Mouse (Mus musculus): ENCODE measurements at regions not wholly inside any gene's neighbourhood (a gene's known extent, or its start where the extent isn't known, plus 50 kb on each side); places are given as distances from the start of the nearest gene placed in this dataset.

DNA sequence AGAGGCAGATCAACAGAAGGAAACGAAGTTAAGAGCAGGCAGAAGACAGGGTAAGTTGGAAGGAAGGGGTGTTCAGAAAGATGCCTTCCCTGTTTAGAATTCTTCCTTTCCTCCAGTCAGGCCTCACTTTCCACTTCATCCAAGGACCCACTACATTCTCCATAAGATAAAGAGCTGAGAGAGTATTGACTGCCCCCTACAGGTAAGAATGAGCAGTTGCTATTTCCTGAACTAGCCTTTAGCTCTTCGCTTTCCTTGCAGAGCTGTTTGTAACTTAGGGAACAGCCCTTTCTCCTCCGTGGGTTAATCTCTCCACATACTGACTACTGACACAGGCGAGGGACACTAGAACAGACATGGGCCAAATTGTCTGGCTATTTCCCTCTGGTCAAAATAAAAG, 273.1 kb downstream of the Atp23 start:
- no peak for DNase-seq

DNA sequence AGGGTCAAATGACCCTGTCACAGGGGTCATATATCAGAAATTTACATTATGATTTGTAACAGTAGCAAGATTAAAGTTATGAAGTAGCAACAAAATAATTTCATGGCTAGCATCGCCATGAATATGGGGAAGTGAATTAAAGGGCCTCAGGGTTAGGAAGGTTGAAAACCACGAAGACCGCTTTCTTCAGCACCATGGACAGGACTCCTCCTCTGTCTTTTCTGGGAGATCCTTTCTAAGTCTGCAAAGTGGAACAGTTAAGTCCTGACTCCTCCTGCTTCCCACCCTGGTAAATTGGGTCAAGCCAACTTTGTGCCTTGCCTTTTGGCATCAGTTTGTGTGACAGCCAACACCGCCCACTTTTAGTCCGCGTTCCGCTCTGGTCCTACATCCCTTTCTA, 275.7 kb downstream of the Atp23 start:
- DNase-seq, result no peak

DNA sequence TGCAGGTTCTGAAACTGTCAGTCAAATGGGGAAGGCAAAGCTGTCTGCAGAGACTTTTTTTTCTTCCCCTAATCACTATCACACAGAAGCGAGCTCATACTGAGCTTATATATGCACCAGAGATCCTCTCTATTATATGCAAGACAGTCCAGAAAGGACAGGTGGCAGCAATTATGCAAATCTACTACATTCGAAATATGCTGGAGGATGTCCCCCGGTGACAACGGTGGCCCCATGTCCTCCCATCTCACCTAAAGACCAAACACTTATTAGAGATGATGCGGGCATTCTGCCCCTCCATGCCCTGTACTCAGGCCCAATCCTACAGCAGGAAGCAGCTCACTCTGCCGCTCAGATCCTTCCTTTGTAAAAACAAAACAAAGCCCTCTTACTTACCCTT, 280.4 kb downstream of the Atp23 start:
- no peak for DNase-seq

DNA sequence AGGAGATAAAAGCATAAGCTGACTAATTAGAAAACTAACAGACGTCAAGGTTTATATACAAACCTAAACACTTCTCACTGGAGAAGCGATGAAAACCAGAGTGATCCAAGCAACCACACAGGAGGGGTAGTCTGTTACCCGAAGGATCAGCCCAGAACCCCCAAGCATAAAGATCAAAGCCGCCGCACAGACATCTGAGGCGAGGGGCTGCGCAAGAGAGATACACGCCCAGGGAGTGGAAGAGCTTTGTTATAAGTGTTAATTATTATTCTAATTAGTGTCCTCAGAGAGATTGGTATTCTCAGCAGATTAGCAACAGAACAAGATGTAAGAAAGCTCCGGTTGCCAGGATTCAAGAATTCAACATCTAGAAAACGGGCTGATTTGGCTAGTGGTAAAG, 281.2 kb downstream of the Atp23 start:
- no peak for DNase-seq

DNA sequence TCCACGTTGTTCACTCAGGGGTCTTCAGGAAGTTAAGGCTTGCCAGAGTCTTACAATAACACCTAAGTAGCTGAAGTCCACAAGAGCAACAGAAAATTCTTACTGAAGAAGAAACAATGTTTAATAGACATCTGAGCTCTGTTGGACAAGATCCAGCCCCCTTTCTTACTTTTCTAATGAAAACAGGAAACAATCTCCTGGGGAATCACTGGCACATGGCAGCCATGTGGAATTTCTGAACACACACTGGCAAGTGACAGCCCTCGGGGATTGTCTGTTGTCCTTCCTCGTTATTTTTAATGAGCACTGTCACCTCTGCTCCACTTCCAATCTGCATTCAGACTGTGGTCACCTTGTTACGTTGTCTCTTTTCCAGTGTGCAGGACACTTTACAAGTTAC, 288.9 kb downstream of the Atp23 start:
- DNase-seq, result no peak

DNA sequence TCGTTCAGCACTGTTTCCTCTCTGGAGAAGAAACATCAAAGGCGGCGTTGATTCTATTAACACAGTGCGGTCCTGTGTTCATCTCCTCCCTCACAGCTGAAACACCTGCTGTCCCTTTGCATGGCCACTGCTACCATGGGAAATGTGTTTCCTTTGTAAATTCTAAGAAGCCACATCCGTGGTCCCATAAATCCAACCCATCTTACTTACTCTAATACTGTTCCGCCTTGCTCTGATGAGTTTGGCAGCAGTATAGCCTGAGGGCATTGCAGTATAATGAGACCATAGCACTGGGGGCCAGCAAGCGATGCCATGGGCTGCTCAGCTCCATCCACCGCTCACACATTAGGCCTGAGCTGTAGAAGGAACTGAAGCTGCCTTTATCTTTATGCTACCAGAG, 290.6 kb downstream of the Atp23 start:
- DNase-seq, result no peak

DNA sequence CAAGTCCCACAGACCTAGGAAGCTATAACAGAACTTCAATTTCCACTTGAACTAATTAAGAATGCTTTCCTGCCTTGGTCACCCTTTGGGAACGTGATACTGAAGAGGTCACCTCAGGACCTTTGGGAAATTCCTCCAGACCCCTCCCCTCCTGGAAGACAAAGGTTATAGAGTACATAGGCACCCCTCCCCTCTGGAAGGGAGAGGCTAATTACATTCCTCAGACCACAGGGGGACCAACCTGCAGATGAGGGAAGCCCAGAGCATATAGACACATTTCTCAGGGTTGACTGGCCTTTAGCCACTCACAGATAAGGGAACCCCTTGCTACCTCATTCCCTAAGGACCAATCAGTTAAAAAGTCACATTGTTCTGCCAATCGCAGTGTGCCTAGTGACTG, 301.5 kb downstream of the Atp23 start:
- DNase-seq, result no peak

DNA sequence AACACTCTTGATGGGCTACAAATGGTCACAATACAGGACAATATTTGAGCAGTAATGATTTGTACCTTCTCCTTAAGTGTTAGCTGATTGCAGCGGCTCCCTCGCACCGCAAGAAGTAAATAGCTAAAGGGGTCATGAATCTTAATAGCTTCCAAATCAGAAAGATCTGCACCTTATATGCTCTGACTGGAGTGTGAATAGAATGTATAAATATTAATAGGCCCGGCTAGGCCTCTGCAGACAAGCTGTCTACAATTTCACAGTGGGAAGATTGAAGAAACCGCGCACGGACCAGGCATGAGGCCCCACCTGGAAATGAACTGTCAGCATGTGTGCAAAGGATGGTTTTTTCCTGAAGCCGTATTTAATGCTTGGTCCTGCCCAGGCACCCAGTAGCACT, 333.0 kb downstream of the Atp23 start:
- no peak for DNase-seq

DNA sequence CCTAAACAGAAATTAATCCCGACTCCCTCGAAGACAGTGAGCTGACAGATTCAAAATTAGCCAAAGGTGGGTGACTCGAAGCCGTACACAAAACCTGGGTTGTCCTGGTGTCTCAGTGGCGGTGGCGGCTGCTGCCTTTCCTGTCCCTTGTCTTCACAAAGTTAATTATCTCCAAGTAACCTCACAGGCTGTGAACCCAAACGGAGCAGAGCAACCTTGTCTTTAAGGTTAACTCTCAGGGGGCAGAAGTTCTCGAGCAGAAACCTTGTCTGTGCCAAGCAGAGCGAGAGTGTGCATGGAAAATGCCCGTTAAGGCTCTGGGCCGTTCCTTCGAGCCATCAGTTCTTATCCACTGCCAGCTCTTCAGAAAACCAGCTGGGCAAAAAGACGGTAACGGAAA, 335.8 kb downstream of the Atp23 start:
- no peak for DNase-seq

DNA sequence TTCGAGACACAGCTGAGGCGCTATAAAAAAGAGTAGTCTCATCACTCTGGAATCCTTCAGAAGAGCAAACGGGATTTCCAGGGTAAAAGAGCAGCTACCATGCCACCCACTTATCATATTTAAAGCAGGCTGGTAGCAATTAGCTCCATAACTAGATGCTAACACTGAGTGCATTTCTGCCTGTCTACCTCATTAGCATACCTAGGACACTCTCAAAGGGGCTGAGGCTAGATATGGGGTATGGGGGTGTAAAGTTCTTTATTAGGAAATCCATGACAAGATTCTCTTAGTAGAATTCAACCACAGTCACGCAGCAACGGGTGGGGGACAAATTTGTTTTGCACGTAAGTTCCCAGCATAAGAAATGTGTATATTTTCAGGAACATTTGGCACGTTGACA, 346.1 kb downstream of the Atp23 start:
- DNase-seq, result no peak

DNA sequence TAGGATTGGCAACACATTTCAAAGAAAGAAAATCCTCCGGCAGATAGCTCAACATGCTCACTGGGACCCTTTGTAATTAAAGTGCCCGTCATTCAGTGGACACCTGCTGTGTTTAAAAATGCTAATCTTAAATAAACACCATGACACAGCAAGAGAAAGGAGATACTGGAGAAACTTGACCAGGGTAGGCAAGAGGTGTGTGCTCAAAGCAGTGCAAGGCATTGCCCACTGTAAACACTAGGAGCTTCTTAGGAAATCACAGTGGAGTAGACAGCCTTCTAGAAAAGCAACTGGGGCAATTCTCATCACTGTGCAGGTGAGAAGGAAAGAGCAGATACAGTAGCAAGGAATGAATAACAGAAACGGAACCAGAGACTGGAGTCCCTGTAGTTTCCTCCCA, 369.2 kb downstream of the Atp23 start:
- DNase-seq, result no peak

DNA sequence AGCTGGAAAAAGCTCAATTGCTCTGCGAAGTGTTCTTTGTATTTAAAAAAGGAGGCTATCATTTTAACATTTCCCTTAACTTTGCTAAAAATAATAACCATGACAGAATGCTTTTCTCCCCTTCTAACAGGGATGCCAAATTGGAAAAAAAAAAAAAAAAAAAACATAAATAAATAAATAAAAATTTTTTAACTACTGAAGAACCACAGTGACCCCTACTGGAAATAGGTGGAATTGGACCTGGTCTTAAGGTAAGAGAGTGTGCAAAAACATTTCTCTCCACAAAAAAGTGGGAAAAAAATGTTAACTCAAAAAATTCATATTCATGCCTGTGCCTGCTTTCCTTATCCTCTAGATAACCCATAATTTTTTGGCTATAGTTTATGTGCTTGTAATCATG, 369.8 kb downstream of the Atp23 start:
- DNase-seq, result peak; percentile 64 to 82

DNA sequence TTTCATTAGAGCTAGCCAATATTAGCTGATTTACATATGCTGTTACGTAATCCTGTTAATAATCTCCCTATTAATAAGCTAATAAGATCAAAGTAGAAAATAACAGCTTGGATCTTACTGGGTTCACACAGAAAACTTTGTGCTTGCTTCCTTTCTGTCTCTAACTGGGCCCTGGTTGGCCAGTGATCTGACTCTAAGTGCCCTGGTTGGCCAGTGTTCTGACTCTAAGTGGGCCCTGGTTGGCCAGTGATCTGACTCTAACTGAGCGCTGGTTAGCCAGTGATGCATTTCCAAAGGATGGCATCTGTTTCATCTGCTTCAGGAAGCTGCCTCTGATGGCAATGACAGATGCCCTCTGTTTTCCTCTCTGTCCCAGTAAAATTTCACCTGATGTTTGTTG, 372.4 kb downstream of the Atp23 start:
- DNase-seq, result peak in 1 of 2 experiments; percentile 24

DNA sequence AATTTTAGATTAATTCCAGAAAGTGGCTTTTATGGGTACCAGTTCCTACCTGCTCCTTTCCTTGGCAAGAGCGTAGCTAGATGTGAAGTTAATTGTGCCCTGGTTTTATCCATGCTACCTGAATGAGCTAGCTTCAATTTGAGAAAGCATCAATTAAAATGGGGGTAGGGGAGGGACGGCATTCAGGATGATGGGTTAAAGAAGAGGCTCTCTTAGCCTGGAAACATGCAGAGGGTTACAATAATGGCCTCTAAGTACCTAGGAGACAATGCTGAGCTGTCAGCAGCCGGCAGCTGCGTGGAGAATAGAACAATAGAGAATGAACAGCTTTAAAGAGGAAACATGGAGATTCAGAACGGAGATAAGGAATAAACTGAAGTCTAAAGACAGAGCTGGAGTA, 375.0 kb downstream of the Atp23 start:
- DNase-seq, result no peak

DNA sequence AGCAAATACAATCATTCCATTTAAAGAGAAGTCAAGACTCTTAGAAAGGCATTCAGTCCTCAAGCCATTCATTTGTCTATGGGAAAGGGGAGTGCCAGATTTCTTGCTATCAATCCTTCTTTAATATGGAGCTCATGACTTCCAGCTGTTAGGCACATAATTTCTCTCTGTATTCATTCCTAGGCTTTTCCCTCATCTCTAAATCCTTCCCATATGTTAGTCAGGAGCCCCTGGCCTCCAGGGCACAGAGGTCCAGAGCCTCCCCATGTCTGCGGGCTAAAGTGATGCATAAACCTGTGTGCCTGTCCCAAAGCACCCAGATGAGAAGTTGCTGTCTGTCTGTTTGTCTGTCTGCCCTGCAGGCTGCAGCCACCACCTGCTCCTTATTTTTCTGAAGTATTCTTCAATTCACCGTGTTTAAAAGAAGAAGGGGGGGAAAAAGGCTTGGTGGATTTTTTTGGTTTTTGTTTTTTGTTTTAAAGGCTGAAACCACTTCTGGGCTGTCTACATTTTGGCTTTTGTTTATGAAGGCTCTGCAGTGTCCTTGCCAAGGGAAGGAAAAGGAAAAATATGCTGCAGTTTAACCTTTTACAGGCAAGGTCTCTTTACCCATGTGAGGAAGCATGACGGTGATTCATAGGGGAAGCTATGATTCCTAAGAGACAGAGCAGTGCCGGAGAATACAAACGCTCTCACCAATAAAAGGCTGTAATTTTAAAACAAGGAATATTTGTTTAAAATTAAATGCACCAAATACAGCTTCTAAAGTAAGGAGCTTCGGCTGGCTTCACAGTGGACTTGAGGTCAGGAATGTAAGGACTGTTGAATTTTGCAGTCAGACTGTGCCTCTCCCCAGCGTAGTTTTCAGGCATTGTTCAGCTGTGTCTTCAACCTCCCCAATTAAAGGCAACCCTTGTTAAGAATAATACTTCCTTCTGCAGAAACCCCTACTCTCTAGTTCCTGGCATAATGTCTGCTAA, 379.0 kb downstream of the Atp23 start:
- peak in 1 of 2 experiments; percentile 15 for DNase-seq

DNA sequence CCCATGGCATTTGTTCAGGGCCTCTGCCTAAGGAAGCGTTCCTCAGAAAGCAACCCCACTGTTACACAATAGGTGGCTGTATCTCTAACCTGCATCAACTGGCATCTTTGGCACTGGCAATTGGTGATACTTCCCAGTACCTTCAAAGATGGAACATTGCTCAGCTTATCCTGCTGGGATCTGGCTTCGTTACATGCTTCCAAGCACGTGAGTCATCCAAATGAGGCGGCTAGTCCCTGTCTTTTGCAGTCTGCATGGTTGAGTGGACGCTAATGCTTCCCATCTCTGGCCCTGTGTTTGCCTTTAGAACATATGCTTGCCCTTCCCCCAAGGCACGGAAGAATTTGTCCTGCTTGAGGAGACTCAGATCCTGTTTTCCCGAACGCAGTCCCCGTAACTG, 380.2 kb downstream of the Atp23 start:
- peak; percentile 89 to 94 for DNase-seq

DNA sequence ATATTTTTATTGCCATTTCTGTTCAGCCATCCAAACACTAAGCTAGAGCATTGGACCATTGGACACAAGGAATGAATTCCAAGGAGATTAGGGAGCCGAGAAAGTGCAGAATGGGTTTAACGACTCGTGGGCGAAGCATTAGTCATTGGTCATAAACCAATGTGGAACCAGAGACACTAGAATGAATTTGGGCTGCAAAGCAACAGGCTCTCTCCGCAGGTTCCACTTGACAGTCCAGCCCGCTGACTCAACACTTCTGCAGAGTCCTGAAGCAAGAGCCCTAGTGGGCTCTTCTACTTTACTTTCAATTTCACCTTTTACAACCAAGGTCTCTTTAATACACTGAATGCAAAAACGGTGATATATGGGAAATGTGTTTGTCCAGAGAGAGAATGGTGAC, 388.0 kb downstream of the Atp23 start:
- DNase-seq, result no peak

DNA sequence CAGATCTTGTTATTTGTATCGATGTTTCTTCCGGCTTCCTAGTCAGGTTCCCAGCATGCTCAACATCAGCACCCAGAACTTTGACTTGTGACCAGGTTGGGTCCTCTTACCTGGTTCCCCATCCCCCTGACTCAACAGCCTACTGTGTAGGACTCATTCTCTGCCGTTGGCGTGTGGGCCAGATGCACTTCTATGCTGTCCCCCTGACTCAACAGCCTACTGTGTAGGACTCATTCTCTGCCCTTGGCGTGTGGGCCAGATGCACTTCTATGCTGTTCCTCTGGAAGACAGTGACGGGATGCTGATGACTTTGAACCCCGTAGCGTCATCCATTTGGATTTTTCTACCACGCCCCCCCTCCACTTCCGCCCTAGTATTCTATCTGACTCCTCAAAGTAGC, 389.6 kb downstream of the Atp23 start:
- DNase-seq, result peak; percentile 91 to 92

DNA sequence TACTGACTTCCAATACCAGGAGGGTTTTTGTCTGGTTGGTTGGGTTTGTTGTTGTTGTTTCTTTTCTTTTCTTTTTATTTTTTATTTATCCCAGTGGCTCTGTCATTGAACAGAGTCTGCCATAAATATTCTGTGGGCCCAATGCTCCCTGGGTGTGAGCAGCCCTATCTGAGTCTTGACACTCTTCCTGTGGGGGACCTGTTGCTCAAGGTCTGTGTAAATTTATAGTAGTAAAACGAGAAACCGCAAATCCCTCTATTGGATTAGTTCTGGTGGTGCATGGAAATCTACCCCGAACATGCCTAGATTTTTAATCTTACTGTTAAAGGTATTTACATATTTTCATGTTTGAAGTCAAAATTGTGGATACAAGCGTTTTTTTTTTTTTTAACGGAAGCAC, 395.2 kb downstream of the Atp23 start:
- no peak for DNase-seq

DNA sequence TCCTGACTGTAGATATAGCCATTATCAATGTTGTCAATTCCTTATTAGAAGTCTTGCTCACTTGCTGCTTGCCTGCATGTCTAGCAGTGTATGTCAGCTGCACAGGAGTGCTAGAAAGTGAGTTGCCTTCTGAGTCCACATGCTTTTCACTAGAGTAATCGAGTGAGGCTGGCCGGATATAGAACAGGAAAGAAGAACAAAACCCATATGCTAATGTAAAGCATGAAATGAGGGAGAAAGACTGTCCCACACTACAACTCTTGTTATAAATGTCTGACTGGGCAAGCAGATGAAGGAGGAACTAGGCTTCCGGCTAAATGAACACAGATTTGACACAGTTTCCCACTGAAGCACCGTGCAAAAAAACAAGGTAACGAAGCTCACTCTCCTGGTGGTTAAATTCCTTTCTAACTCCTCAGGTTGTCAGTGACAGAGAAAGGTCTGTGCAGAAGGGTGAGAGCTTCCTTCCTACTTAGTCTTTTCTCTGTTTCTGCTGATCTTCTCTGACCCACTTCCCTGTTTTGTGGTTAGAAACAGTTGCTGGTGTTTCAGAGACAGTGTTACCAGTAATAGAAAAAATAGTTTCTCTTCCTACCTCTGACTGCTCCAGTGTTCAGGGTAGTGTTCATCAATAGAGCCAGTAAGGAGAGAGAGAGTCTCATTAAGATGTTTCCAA, 399.0 kb downstream of the Atp23 start:
- DNase-seq, result no peak

DNA sequence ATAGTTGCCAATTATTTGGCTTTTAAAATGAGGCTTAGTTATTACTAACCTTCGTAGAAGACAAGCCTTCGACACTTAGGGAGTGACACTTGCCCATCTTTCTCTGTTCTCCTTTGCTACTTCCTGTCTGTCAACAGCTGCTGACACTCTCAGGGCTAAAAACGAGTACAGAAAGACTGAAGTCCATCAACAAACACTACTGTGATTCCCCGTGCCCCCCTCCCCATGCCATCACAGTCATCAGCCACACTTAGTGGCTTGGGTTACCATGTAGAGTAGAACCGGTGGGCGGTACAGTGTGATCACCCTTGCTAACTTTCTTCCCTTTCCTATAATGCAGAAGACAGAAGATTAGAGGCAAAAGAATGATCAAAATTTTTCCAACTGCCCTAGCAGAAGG, 402.4 kb downstream of the Atp23 start:
- no peak for DNase-seq

DNA sequence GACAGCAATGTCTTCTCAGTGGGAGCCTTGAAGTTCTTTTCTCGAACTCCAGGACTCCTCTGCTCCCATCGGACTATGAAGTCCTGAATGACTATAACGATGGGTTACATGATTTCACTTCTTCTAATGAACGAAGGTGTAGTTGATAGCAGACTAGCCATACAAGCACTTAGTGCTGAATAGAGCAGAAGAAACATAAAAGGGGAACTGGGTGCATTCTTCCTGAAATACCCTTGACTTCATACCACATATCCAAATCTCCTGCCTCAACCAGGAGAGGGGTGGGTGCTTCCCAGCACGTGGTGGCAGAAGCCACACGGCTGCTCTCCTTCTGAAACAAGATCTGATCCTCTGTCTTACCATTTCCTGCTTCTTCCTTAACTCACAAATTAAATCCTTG, 407.4 kb downstream of the Atp23 start:
- DNase-seq, result no peak

DNA sequence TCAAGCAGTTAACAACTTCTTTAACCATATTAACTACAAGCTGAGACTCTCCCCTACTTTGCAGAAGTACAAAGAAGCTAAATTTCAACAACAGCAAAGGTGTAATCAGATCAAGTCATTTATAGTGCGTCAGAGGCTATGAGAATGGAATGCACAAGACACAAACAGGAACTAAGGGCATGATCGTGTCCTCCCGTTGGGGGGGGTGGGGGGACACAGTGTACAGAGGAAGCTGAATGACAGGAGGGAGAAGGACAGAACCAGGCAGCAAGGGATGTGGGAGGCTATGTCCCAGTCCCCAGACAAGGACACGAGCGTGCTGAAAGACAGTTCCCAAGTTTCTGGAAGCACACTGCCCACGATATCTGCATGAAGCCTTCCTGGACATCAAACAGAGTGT, 408.9 kb downstream of the Atp23 start:
- no peak for DNase-seq

DNA sequence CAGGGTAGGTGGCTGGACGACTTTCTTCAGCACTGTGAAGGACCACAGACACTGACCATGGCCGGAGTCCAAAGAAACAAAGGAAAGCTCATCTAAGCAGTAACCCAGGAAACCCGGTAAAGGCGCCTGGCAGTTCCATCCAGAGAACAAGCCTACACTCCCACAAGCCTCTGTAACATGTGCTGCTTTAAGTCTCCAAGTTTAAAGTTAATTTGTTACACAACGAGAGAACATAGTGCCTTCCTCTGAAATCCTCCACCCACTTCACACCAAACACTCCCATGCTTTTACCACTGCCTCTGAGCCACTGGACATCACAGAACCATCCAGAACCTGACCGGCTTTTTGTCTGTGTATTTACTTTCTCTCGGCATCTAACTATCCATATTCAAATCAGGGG, 416.0 kb downstream of the Atp23 start:
- no peak for DNase-seq
